Mouse (Mus musculus) MEL (cell line): Measurements from ENCODE around the gene Rbm15. TPM values are rescaled to one million over a fixed set of nuclear protein-coding genes. Genes with fewer than 3 reads are reported as not detected.
"Not testable (repeated sequence)": the region's sequence is repeated elsewhere in the genome, so short reads cannot be mapped to it uniquely, and the experiment has no call there.

Source experiments
- DNase-seq: peaks from one replicate; pipeline ENCODE4 v3.0.0; 2011; ENCODE audit warnings: low read depth, low spot score
- H3K27ac ChIP-seq: 2 replicates; pipeline ENCODE4 v1.5.1; 2012; ENCODE audit warnings: low read depth, mild to moderate bottlenecking, control low read depth, low read length, moderate library complexity; ENCODE audit not compliant: control insufficient read depth
- H3K27me3 ChIP-seq, 2 experiments: fragments of 150-350 bp in 1 of 2; sonication (generic) in 1 of 2; 2 replicates each; pipeline ENCODE4 v1.6.1; 2012; ENCODE audit warnings: low read length in 2 of 2, mild to moderate bottlenecking in 2 of 2, improper control_type of control experiment in 1 of 2, moderate library complexity in 1 of 2; ENCODE audit not compliant: insufficient read depth in 2 of 2, control insufficient read depth in 1 of 2
- H3K36me3 ChIP-seq, 2 experiments: 2 replicates each; pipeline ENCODE4 v1.6.1; 2012 to 2014; ENCODE audit warnings: low read length in 2 of 2, improper control_type of control experiment in 1 of 2, inconsistent platforms in 1 of 2, mild to moderate bottlenecking in 1 of 2; ENCODE audit not compliant: insufficient read depth in 2 of 2, control insufficient read depth in 1 of 2
- H3K4me1 ChIP-seq, 2 experiments: fragments of 150-350 bp in 1 of 2; sonication (generic) in 1 of 2; 2 replicates each; pipeline ENCODE4 v1.6.1; 2012; ENCODE audit warnings: low read length in 2 of 2, improper control_type of control experiment in 1 of 2, mild to moderate bottlenecking in 1 of 2; ENCODE audit not compliant: insufficient read depth in 2 of 2, control insufficient read depth in 1 of 2
- H3K4me3 ChIP-seq, 2 experiments: fragments of 150-350 bp in 1 of 2; sonication (generic) in 1 of 2; 2 replicates each; pipeline ENCODE4 v1.5.1; 2012; ENCODE audit warnings: low read depth in 2 of 2, low read length in 2 of 2, mild to moderate bottlenecking in 2 of 2, moderate library complexity in 2 of 2, control low read depth in 1 of 2, improper control_type of control experiment in 1 of 2; ENCODE audit not compliant: control insufficient read depth in 1 of 2, insufficient read depth in 1 of 2
- H3K79me2 ChIP-seq: 2 replicates; pipeline ENCODE4 v1.6.1; 2012; ENCODE audit warnings: mild to moderate bottlenecking, low read length, moderate library complexity; ENCODE audit not compliant: control insufficient read depth, poor library complexity, insufficient read depth
- H3K9ac ChIP-seq: 2 replicates; pipeline ENCODE4 v1.6.1; 2012; ENCODE audit warnings: low read depth, mild to moderate bottlenecking, control low read depth, low read length, moderate library complexity; ENCODE audit not compliant: control insufficient read depth, poor library complexity, severe bottlenecking
- H3K9me3 ChIP-seq: fragments of 150-350 bp; sonication (generic); replicated peaks from 2 replicates; pipeline ENCODE4 v1.6.1; 2012; ENCODE audit warnings: mild to moderate bottlenecking, low read length, improper control_type of control experiment, moderate library complexity; ENCODE audit not compliant: insufficient read depth
- BHLHE40 ChIP-seq: IDR thresholded peaks from 2 replicates; pipeline ENCODE4 v1.6.1; 2012; ENCODE audit warnings: low read depth, mild to moderate bottlenecking, inconsistent platforms, low read length, improper control_type of control experiment, borderline replicate concordance
- CTCF ChIP-seq, 3 experiments: IDR thresholded peaks in 2 of 3; conservative IDR thresholded peaks in 1 of 3; 2 replicates each; pipeline ENCODE4 v1.5.1; 2011 to 2012; ENCODE audit warnings: low read length in 3 of 3, low read depth in 2 of 3, mild to moderate bottlenecking in 2 of 3, improper control_type of control experiment in 1 of 3, inconsistent platforms in 1 of 3, mixed read lengths in 1 of 3, moderate library complexity in 1 of 3; ENCODE audit not compliant: control insufficient read depth in 1 of 3, insufficient read depth in 1 of 3, poor library complexity in 1 of 3, severe bottlenecking in 1 of 3
- ETS1 ChIP-seq: IDR thresholded peaks from 2 replicates; pipeline ENCODE4 v1.6.1; 2012; ENCODE audit warnings: low read depth, mild to moderate bottlenecking, inconsistent platforms, low read length, improper control_type of control experiment, moderate library complexity
- GATA1 ChIP-seq: IDR thresholded peaks from 2 replicates; pipeline ENCODE4 v1.6.1; 2011; ENCODE audit warnings: low read depth, low read length, improper control_type of control experiment
- KAT2A ChIP-seq: conservative IDR thresholded peaks from 2 replicates; pipeline ENCODE4 v1.6.1; 2012; ENCODE audit warnings: low read depth, low read length, improper control_type of control experiment, inconsistent platforms
- MAFK ChIP-seq: IDR thresholded peaks from 2 replicates; pipeline ENCODE4 v1.6.1; 2011; ENCODE audit warnings: low read depth, mild to moderate bottlenecking, low read length, improper control_type of control experiment, borderline replicate concordance
- MAX ChIP-seq: IDR thresholded peaks from 2 replicates; pipeline ENCODE4 v1.6.1; 2011; ENCODE audit warnings: low read length, improper control_type of control experiment
- MYB ChIP-seq: IDR thresholded peaks from 2 replicates; pipeline ENCODE4 v1.6.1; 2011; ENCODE audit warnings: mild to moderate bottlenecking, low read depth, low read length, improper control_type of control experiment
- NRF1 ChIP-seq: IDR thresholded peaks from 2 replicates; pipeline ENCODE4 v1.6.1; 2014; ENCODE audit warnings: low read depth, mild to moderate bottlenecking, inconsistent platforms, low read length, improper control_type of control experiment, moderate library complexity; ENCODE audit not compliant: poor library complexity, insufficient read depth, severe bottlenecking
- TAL1 ChIP-seq: IDR thresholded peaks from 2 replicates; pipeline ENCODE4 v1.6.1; 2012; ENCODE audit warnings: mild to moderate bottlenecking, inconsistent platforms, low read length, moderate library complexity, mixed read lengths
- TBP ChIP-seq: IDR thresholded peaks from 2 replicates; pipeline ENCODE4 v1.8.0; 2011; ENCODE audit warnings: low read depth, low read length, improper control_type of control experiment
- USF2 ChIP-seq, 2 experiments: IDR thresholded peaks; 2 replicates each; pipeline ENCODE4 v1.6.1; 2011 to 2012; ENCODE audit warnings: improper control_type of control experiment in 2 of 2, low read length in 2 of 2, borderline replicate concordance in 1 of 2, inconsistent platforms in 1 of 2, low read depth in 1 of 2, mild to moderate bottlenecking in 1 of 2; ENCODE audit not compliant: insufficient read depth in 1 of 2
- ZC3H11A ChIP-seq: IDR thresholded peaks from 2 replicates; pipeline ENCODE4 v1.6.1; 2012; ENCODE audit warnings: low read depth, mild to moderate bottlenecking, inconsistent platforms, low read length, improper control_type of control experiment
- ZNF384 ChIP-seq: IDR thresholded peaks from 2 replicates; pipeline ENCODE4 v1.6.1; 2012; ENCODE audit warnings: low read depth, mild to moderate bottlenecking, inconsistent platforms, low read length, improper control_type of control experiment
- polyA plus RNA-seq, 2 experiments: library from polyadenylated mRNA; stranded (reverse) in 1 of 2; unstranded in 1 of 2; fragments of >175 nt in 1 of 2; fragments of >200 nt in 1 of 2; gene quantifications; 2 replicates each; pipeline versions ENCODE4 v1.2.1 to v1.2.4; 2012; ENCODE audit warnings: low replicate concordance in 2 of 2, low read depth in 1 of 2; ENCODE audit not compliant: insufficient read length in 2 of 2, insufficient read depth in 1 of 2, missing spikeins in 1 of 2
- total RNA-seq: library from RNA; depleted of rRNA; stranded (reverse); fragments of 300-350 nt; gene quantifications from 2 replicates; pipeline ENCODE4 v1.2.3, GENCODE M21; 2012

The Rbm15 gene
- total and polyA plus RNA-seq, 3 experiments: 18.1 to 29.4 TPM; not detected in 1

DNA sequence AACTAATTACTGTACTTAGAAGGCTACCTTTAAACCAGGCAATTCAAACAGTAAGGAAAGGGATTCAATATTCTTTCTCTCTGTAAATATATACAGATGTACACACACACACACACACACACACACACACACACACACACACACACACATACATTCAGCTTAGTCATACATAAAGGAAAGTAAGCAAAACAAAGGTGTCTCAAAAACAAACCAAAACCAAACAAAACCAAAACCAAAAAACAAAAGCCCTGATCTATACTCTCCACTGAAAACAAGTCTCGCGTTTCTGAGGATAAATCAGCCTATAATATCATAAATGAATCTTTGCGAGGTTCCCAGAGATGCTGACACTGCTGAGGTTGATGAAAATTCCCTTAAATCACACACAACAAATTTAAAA, 16.1 kb downstream of the Rbm15 start:
- Histone ChIP-seq H3K4me3 (no peak overlapping the region), H3K4me1 (peaks cover 0 to 2% of the 10 kb centered on the region in 2 experiments; a peak in 2 of 4 replicates), H3K27ac (no peak overlapping the region), H3K27me3 (no peaks in the 10 kb centered on the region), H3K36me3 (peaks cover 21 to 27% of the 10 kb centered on the region in 2 experiments), H3K79me2 (peaks cover 64% of the 10 kb centered on the region), H3K9ac (no peak overlapping the region), H3K9me3 (no peaks in the 10 kb centered on the region)
- TF ChIP-seq KAT2A: no peak
- no peak for TF ChIP-seq ZNF384
- no peak for TF ChIP-seq MAX
- TF ChIP-seq MYB: no peak
- TF ChIP-seq TBP: no peak
- TF ChIP-seq CTCF (IDR thresholded peaks at IDR 0.05 in 2 of 3, conservative IDR thresholded peaks at IDR 0.05 in 1 of 3; ENCODE audit: control insufficient read depth in 1 of 3, insufficient read depth in 1 of 3, low read depth in 2 of 3, low read length in 3 of 3, poor library complexity in 1 of 3, severe bottlenecking in 1 of 3): no peak
- TF ChIP-seq TAL1: no peak
- TF ChIP-seq USF2 (IDR thresholded peaks at IDR 0.05; ENCODE audit: borderline replicate concordance in 1 of 2, insufficient read depth in 1 of 2, low read depth in 1 of 2, low read length in 2 of 2): no peak
- no peak for TF ChIP-seq NRF1
- no peak for TF ChIP-seq BHLHE40
- TF ChIP-seq GATA1: no peak
- no peak for TF ChIP-seq MAFK
- TF ChIP-seq ETS1: no peak
- TF ChIP-seq ZC3H11A: no peak
- DNase-seq: no peak

DNA sequence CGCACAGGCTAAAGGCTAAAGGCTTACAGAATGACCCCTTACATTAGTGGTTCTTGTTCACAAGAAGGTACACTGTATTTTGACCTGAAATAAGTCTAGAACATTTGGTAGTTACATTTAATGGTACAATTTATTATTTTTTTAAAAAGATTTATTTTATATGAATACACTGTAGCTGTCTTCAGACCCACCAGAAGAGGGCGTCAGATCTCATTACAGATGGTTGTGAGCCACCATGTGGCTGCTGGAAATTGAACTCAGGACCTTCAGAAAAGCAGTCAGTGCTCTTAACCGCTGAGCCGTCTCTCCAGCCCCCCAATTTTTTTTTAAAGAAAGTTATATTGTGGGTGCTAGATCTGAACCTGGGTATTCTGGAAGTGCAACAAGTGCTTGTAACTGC, 36.6 kb downstream of the Rbm15 start:
- H3K4me3 ChIP-seq, H3K9ac ChIP-seq, DNase-seq, H3K4me1 ChIP-seq, H3K79me2 ChIP-seq, H3K9me3 ChIP-seq, H3K27ac ChIP-seq, H3K27me3 ChIP-seq: not testable (repeated sequence)
- peaks cover 0 to 13% of the 10 kb centered on the region in 2 experiments; a peak in 2 of 4 replicates for H3K36me3 ChIP-seq
- peak in 1 of 3 experiments; percentile 12; a peak in 1 of 6 replicates for TF ChIP-seq CTCF (IDR thresholded peaks at IDR 0.05 in 2 of 3, conservative IDR thresholded peaks at IDR 0.05 in 1 of 3; ENCODE audit: control insufficient read depth in 1 of 3, insufficient read depth in 1 of 3, low read depth in 2 of 3, low read length in 3 of 3, poor library complexity in 1 of 3, severe bottlenecking in 1 of 3)
